Mouse (Mus musculus): Measurements from ENCODE around the gene Nppb.

DNA sequence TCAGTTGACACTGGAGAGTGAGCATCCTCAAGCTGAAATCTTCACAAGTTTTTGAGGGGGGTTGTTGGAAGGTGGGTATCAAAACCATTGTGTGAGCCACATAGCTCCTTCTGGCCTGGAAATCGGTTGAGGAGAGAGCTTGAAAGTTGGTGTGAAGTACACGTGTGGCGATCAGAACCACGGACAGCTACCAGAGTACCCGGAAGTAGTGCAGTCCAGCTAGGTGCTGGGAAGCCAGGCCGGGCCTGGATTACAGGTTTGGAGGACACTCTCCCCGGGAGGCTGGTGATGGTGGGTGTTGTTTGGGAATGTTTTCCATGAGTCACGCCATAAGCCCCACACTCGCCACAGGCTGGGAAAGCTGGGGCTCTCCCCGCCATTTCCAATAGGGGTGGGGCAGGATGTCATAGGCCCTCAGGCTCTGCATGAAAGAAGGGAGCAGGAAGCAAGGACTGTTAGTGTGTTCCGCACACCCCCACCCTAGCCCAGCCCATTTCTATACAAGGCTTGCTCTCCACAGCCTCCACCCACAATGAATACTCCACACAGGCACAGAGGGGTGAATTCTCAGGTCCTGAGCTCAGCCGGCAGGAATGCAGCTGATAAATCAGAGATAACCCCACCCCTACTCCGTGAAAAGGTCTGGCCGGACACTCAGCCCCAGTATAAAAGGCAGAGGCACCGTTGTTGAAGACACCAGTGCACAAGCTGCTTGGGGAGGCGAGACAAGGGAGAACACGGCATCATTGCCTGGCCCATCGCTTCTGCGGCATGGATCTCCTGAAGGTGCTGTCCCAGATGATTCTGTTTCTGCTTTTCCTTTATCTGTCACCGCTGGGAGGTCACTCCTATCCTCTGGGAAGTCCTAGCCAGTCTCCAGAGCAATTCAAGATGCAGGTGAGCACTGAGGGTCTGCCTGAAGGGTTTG lies at the start of gene Nppb:
- TF ChIP-seq POLR2A (IDR thresholded peaks at IDR 0.05; ENCODE audit: insufficient read depth, low read depth, low read length): no peak
- TF ChIP-seq CTCF (IDR thresholded peaks at IDR 0.05; ENCODE audit: insufficient read depth, low read depth, low read length): no peak
